Mouse (Mus musculus) stomach, embryonic 16.5 days (tissue): ENCODE results near the gene Slc1a2. TPM values are rescaled to one million over a fixed set of nuclear protein-coding genes. Genes with fewer than 3 reads are reported as not detected.

Experiments used
- ATAC-seq: fragments of 200-750 bp; cut with Nextera tagmentation; 2 replicates; pipeline ENCODE4 v1.8.0; 2017; ENCODE audit warnings: moderate number of reproducible peaks, moderate TSS enrichment; ENCODE audit not compliant: insufficient read depth, low FRiP score
- H3K27ac ChIP-seq: fragments of 300-500 bp; sonication (generic); 2 replicates; pipeline ENCODE4 v1.5.1; 2014; ENCODE audit warnings: low read length
- H3K27me3 ChIP-seq: fragments of 300-500 bp; sonication (generic); 2 replicates; pipeline ENCODE4 v1.6.1; 2014; ENCODE audit warnings: low read length, control low read depth, mixed read lengths; ENCODE audit not compliant: control insufficient read depth, insufficient read depth
- H3K36me3 ChIP-seq: fragments of 300-500 bp; sonication (generic); 2 replicates; pipeline ENCODE4 v1.6.1; 2014; ENCODE audit warnings: low read length; ENCODE audit not compliant: control insufficient read depth, insufficient read depth
- H3K4me1 ChIP-seq: fragments of 300-500 bp; sonication (generic); 2 replicates; pipeline ENCODE4 v1.6.1; 2014; ENCODE audit warnings: low read length, control low read depth, mixed read lengths; ENCODE audit not compliant: control insufficient read depth, insufficient read depth
- H3K4me2 ChIP-seq: fragments of 300-500 bp; sonication (generic); 2 replicates; pipeline ENCODE4 v1.6.1; 2014; ENCODE audit warnings: low read depth, low read length, mixed read lengths
- H3K4me3 ChIP-seq: fragments of 300-500 bp; sonication (generic); replicated peaks from 2 replicates; pipeline ENCODE4 v1.5.1; 2014; ENCODE audit warnings: mild to moderate bottlenecking, low read length
- H3K9ac ChIP-seq: fragments of 300-500 bp; sonication (generic); 2 replicates; pipeline ENCODE4 v1.6.1; 2014; ENCODE audit warnings: low read length
- H3K9me3 ChIP-seq: fragments of 300-500 bp; sonication (generic); replicated peaks from 2 replicates; pipeline ENCODE4 v1.6.1; 2016; ENCODE audit warnings: low read length, control low read depth; ENCODE audit not compliant: control insufficient read depth
- WGBS: fragments of 180-500 bp; shearing (Covaris S2); extraction: QIAGEN DNeasy Blood & Tissue Kit; methylation state at CpG from one replicate; pipeline ENCODE4 v1.1.7; 2014; 5-methylcytosine and 5-hydroxymethylcytosine counted together
- polyA plus RNA-seq: library from polyadenylated mRNA; unstranded; fragments of >200 nt; fragmentation: Nextera tagmentation; extraction: Ambion mirVana; gene quantifications from 2 replicates; pipeline ENCODE4 v1.2.1, GENCODE M21; 2015

Gene Slc1a2
- polyA plus RNA-seq, 1 experiment from 2014 or later = 1.0 TPM

DNA sequence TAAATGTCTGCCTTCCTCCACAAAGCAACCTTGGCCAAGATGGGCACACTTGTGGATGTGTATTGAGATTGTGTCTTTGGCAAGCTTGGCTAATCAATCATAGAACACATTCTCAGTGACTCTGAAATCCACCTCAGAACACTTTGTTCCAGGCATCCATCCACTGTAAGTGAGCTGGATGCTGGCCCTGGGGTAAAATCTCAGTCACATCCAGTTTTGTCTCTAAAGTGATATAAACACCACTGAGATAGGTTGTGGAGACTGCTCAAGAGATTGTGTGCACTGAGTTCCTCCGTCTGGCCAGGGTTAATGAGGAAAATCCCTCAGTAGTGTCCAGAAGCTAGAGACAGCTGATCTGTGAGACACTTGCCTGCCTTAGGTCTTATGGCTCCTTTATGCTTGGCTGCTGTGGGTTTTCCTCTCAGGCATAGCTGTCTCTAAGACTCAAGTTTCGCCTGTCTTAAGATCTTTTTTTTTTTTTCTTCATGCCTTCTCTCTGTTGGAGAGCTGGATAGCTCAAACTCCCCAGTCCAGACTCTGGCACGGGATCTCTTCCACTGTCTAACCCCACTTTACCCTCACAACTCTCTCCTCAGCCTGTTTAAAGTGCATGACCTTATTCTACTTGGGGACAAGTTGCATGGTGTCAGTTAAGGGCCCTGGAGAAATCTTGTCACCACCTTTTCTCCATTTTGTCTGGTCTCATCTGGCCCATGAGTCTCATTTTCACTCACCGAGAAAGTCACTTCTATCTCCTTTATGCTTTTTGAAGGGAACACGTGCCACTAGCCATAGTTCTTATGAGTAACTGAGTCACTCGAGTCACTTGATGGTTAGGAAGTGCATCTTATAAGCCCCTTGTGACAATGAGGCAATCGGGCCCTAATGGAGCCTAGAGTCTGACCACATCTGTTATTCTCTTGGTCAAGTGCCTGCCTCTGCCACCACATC, 54.5 kb downstream of the Slc1a2 start:
- H3K27ac ChIP-seq = no peak overlapping the region
- no peak for ATAC-seq
- no peaks in the 10 kb centered on the region for H3K27me3 ChIP-seq
- H3K4me2 ChIP-seq = no peak overlapping the region
- no peak overlapping the region for H3K4me3 ChIP-seq
- 77% methylated on average over 7 of the region's 7 CpGs for WGBS
- no peaks in the 10 kb centered on the region for H3K9me3 ChIP-seq
- no peaks in the 10 kb centered on the region for H3K36me3 ChIP-seq
- H3K9ac ChIP-seq = no peak overlapping the region
- H3K4me1 ChIP-seq = no peaks in the 10 kb centered on the region

DNA sequence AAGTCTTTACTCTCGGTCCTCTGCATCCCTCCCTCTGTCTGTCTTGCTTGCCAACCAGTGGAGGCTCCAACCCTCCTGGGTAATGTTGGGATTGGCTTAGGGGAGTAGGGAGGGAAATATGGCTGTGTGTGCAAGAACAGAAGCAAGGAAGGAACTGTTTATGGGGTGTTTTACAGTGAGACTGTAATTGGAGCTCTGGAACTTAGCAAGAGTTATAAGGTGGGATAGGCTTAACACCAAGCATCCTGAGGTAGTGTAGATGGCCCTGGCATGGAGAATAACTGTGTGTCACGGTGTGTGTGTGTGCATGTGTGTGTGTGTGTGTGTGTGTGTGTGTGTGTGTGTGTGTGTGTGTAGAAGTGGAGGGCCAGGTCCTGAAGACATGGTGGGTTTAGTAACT, 55.9 kb downstream of the Slc1a2 start:
- H3K9ac ChIP-seq = no peak overlapping the region
- no peaks in the 10 kb centered on the region for H3K36me3 ChIP-seq
- no peak overlapping the region for H3K4me3 ChIP-seq
- no peak for ATAC-seq
- no peaks in the 10 kb centered on the region for H3K4me1 ChIP-seq
- 62% methylated on average over 2 of the region's 2 CpGs for WGBS
- no peaks in the 10 kb centered on the region for H3K9me3 ChIP-seq
- no peaks in the 10 kb centered on the region for H3K27me3 ChIP-seq
- H3K27ac ChIP-seq = no peak overlapping the region
- H3K4me2 ChIP-seq = no peak overlapping the region

- Histone ChIP-seq H3K4me1 (no peaks in the 10 kb centered on the region), H3K27me3 (no peaks in the 10 kb centered on the region), H3K27ac (no peak overlapping the region), H3K4me2 (no peak overlapping the region), H3K4me3 (no peak overlapping the region), H3K9ac (no peak overlapping the region), H3K9me3 (no peaks in the 10 kb centered on the region), H3K36me3 (no peaks in the 10 kb centered on the region)
- ATAC-seq = no peak
- 9% methylated on average over 1 of the region's 1 CpGs for WGBS
Observed at GRCm38 (mm10) chr2:102715754-102716153, 57.3 kb downstream of the Slc1a2 start.

- H3K4me3 ChIP-seq = no peak overlapping the region
- H3K4me2 ChIP-seq = no peak overlapping the region
- no peak for ATAC-seq
- no peak overlapping the region for H3K9ac ChIP-seq
- no peaks in the 10 kb centered on the region for H3K4me1 ChIP-seq
- no peaks in the 10 kb centered on the region for H3K9me3 ChIP-seq
- H3K36me3 ChIP-seq = no peaks in the 10 kb centered on the region
- WGBS = 69% methylated on average over 2 of the region's 2 CpGs
- no peak overlapping the region for H3K27ac ChIP-seq
- H3K27me3 ChIP-seq = no peaks in the 10 kb centered on the region
Observed at GRCm38 (mm10) chr2:102721859-102722258, 63.4 kb downstream of the Slc1a2 start.

GRCm38 (mm10) chr2:102725054-102725453, 66.6 kb downstream of the Slc1a2 start:
- H3K36me3 ChIP-seq = no peaks in the 10 kb centered on the region
- H3K9ac ChIP-seq = no peak overlapping the region
- no peak for ATAC-seq
- H3K27me3 ChIP-seq = no peaks in the 10 kb centered on the region
- H3K27ac ChIP-seq = no peak overlapping the region
- no peak overlapping the region for H3K4me3 ChIP-seq
- H3K4me2 ChIP-seq = no peak overlapping the region
- no peaks in the 10 kb centered on the region for H3K9me3 ChIP-seq
- no peaks in the 10 kb centered on the region for H3K4me1 ChIP-seq
- 75% methylated on average over 3 of the region's 3 CpGs for WGBS

DNA sequence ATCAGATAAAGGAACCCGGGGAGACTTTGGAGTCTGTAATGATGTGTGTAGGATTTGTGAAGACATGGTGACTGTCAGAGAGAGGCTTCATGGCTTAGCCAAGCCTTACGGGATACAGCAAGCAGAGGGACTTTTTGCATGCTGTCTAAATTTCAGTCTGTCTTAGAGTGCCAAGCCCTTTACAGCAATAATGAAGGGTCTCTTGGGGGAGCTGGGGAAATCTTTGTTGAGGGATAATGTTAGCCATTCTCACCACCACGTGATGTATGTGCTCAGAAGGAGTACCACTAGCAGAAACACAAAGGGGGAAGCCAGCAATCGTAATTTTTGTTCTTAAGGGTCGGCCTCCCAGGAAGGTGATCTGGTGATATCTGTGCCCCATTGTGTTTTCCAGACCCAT, 71.9 kb downstream of the Slc1a2 start:
- no peaks in the 10 kb centered on the region for H3K36me3 ChIP-seq
- no peak overlapping the region for H3K4me3 ChIP-seq
- no peak overlapping the region for H3K9ac ChIP-seq
- H3K27me3 ChIP-seq = no peaks in the 10 kb centered on the region
- no peak overlapping the region for H3K27ac ChIP-seq
- no peak for ATAC-seq
- 76% methylated on average over 5 of the region's 5 CpGs for WGBS
- no peaks in the 10 kb centered on the region for H3K4me1 ChIP-seq
- H3K4me2 ChIP-seq = no peak overlapping the region
- no peaks in the 10 kb centered on the region for H3K9me3 ChIP-seq

DNA sequence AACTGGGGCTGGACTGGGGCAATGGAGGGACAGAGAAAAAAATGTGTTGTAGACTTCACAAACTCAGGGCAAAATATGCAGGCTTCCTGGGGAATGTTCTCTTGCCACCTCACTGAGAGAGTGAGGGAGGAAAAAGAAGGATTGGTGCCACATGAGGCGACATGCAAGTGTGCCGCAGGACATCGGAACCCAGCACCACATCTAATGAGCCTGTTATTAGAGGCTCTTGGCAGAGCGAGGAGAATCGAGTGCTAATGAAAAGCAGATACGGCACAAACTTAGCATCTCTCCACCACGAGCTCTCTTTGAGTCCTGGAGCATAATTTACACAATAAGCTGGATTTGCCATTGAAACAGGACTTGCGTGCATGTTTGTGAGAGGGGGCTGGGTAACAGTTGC, 72.3 kb downstream of the Slc1a2 start:
- no peaks in the 10 kb centered on the region for H3K4me1 ChIP-seq
- H3K4me3 ChIP-seq = no peak overlapping the region
- no peak overlapping the region for H3K9ac ChIP-seq
- H3K4me2 ChIP-seq = no peak overlapping the region
- H3K27me3 ChIP-seq = no peaks in the 10 kb centered on the region
- H3K9me3 ChIP-seq = no peaks in the 10 kb centered on the region
- 84% methylated on average over 8 of the region's 8 CpGs for WGBS
- no peak for ATAC-seq
- H3K36me3 ChIP-seq = no peaks in the 10 kb centered on the region
- H3K27ac ChIP-seq = no peak overlapping the region

DNA sequence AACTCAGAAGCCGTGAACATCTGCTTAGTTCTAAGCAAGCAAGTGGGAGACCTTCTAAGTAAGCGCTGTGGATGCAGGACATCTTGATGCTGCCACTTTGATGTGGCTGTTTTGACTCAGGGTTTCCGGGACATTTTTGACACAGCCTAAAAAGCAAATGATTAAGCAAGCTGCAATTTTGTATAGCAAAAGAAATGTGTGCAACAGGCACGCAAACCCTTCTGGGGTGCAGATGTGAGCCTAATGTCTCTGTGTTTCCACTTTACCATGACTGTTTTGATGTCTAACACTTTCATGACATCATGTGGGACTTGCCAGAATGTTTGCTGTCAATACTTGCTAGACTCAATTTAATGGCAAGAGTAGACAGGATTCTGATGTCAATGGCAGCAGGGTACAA, 74.7 kb downstream of the Slc1a2 start:
- Histone ChIP-seq H3K4me2 (no peak overlapping the region), H3K27ac (no peak overlapping the region), H3K27me3 (no peaks in the 10 kb centered on the region), H3K4me1 (no peaks in the 10 kb centered on the region), H3K4me3 (no peak overlapping the region), H3K9ac (no peak overlapping the region), H3K36me3 (no peaks in the 10 kb centered on the region), H3K9me3 (no peaks in the 10 kb centered on the region)
- WGBS = 77% methylated on average over 4 of the region's 4 CpGs
- no peak for ATAC-seq

- ATAC-seq = no peak
- no peak overlapping the region for H3K4me2 ChIP-seq
- WGBS = 67% methylated on average over 3 of the region's 3 CpGs
- no peaks in the 10 kb centered on the region for H3K4me1 ChIP-seq
- no peaks in the 10 kb centered on the region for H3K9me3 ChIP-seq
- no peaks in the 10 kb centered on the region for H3K27me3 ChIP-seq
- no peaks in the 10 kb centered on the region for H3K36me3 ChIP-seq
- no peak overlapping the region for H3K4me3 ChIP-seq
- no peak overlapping the region for H3K9ac ChIP-seq
- H3K27ac ChIP-seq = no peak overlapping the region
Observed at GRCm38 (mm10) chr2:102734055-102734454, 75.6 kb downstream of the Slc1a2 start.
